Mouse (Mus musculus): ENCODE measurements at regions not wholly inside any gene's neighbourhood (a gene's known extent, or its start where the extent isn't known, plus 50 kb on each side); places are given as distances from the start of the nearest gene placed in this dataset.

DNA sequence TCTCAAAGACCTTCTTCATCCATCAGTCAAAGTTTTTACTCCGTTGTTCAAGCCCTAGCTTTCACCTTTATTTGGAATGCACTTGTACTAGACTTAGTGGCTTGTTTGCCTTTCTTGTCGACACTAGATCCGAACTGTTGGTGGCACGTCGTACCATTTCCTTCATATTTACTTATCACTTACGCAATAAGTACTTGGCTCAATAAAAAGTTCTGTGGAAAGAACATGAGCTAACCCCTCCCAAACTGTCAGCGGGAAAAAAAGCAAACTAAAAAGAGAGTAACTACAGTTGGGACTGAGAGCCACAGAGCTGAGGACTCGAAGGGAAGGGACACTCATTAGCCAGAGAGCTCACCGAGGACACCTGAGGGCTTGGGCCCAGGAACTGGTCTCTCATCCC, 202.8 kb downstream of the Gm19410 start:
- no peak for ATAC-seq (ENCODE audit: low read depth)
- H3K4me3 ChIP-seq (replicated peaks), result no peak overlapping the region
- H3K36me3 ChIP-seq, result no peaks in the 10 kb centered on the region
- whole genome bisulfite sequencing (ENCODE audit: insufficient replicate concordance), result 64% methylated on average over 9 of the region's 9 CpGs
- no peak overlapping the region for H3K4me2 ChIP-seq
- H3K9me3 ChIP-seq (replicated peaks), result no peaks in the 10 kb centered on the region
- no peak overlapping the region for H3K9ac ChIP-seq
- DNase-seq, result no peak
- no peak overlapping the region for H3K27ac ChIP-seq
- no peaks in the 10 kb centered on the region for H3K27me3 ChIP-seq
- H3K4me1 ChIP-seq (replicated peaks), result no peaks in the 10 kb centered on the region

DNA sequence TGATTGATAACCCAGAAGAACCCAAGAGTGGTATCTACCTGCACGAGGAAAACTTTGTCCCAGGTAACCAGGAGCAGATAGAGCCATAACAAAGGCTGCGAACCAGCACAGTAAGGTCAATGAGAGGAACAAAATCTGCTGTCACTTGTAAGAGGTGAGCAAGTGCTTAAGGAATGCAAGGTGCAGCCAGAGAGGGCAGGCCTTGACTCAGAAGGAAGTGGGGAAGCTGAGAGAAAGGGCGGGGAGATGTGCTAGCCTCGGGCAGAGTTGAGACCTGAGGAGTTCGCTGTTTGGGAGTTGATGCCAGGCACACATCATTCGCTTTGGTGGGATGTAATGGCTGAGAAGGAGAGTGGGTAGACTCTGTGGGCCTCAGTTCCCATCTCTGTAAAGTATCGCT, 205.5 kb downstream of the Gm19410 start:
- Histone ChIP-seq H3K9ac (no peak overlapping the region), H3K4me3 (replicated peaks) (no peak overlapping the region), H3K27ac (no peak overlapping the region), H3K4me1 (replicated peaks) (no peaks in the 10 kb centered on the region), H3K27me3 (no peaks in the 10 kb centered on the region), H3K9me3 (replicated peaks) (no peaks in the 10 kb centered on the region), H3K4me2 (no peak overlapping the region), H3K36me3 (no peaks in the 10 kb centered on the region)
- ATAC-seq (ENCODE audit: low read depth) (no peak), DNase-seq (no peak)
- 63% methylated on average over 7 of the region's 7 CpGs for WGBS (ENCODE audit: insufficient replicate concordance)

- ATAC-seq (ENCODE audit: low read depth) (no peak), DNase-seq (no peak)
- H3K4me2 ChIP-seq, result no peak overlapping the region
- H3K27ac ChIP-seq, result no peak overlapping the region
- no peaks in the 10 kb centered on the region for H3K27me3 ChIP-seq
- 61% methylated on average over 10 of the region's 10 CpGs for WGBS (ENCODE audit: insufficient replicate concordance)
- no peaks in the 10 kb centered on the region for H3K4me1 ChIP-seq (replicated peaks)
- no peak overlapping the region for H3K4me3 ChIP-seq (replicated peaks)
- H3K9me3 ChIP-seq (replicated peaks), result no peaks in the 10 kb centered on the region
- H3K36me3 ChIP-seq, result no peaks in the 10 kb centered on the region
- no peak overlapping the region for H3K9ac ChIP-seq
Observed at GRCm38 (mm10) chr8:35974323-35975029, 208.9 kb downstream of the Gm19410 start.

- no peak overlapping the region for H3K4me2 ChIP-seq
- no peak for ATAC-seq (ENCODE audit: low read depth)
- H3K9me3 ChIP-seq (replicated peaks), result no peaks in the 10 kb centered on the region
- DNase-seq, result no peak
- no peaks in the 10 kb centered on the region for H3K36me3 ChIP-seq
- no peaks in the 10 kb centered on the region for H3K4me1 ChIP-seq (replicated peaks)
- WGBS (ENCODE audit: insufficient replicate concordance), result 64% methylated on average over 9 of the region's 9 CpGs
- H3K9ac ChIP-seq, result no peak overlapping the region
- H3K4me3 ChIP-seq (replicated peaks), result no peak overlapping the region
- no peak overlapping the region for H3K27ac ChIP-seq
- no peaks in the 10 kb centered on the region for H3K27me3 ChIP-seq
Observed at GRCm38 (mm10) chr8:35979638-35980255, 214.2 kb downstream of the Gm19410 start.

- no peaks in the 10 kb centered on the region for H3K36me3 ChIP-seq
- H3K4me2 ChIP-seq, result no peak overlapping the region
- 51% methylated on average over 2 of the region's 2 CpGs for WGBS (ENCODE audit: insufficient replicate concordance)
- no peak overlapping the region for H3K9ac ChIP-seq
- no peaks in the 10 kb centered on the region for H3K9me3 ChIP-seq (replicated peaks)
- no peak for ATAC-seq (ENCODE audit: low read depth)
- H3K4me1 ChIP-seq (replicated peaks), result no peaks in the 10 kb centered on the region
- no peak overlapping the region for H3K4me3 ChIP-seq (replicated peaks)
- H3K27ac ChIP-seq, result no peak overlapping the region
- DNase-seq, result no peak
- H3K27me3 ChIP-seq, result no peaks in the 10 kb centered on the region
Observed at GRCm38 (mm10) chr8:35983083-35983482, 217.5 kb downstream of the Gm19410 start.

- Histone ChIP-seq H3K9ac (no peak overlapping the region), H3K4me3 (replicated peaks) (no peak overlapping the region), H3K36me3 (no peaks in the 10 kb centered on the region), H3K27ac (no peak overlapping the region), H3K4me2 (no peak overlapping the region), H3K4me1 (replicated peaks) (no peaks in the 10 kb centered on the region), H3K9me3 (replicated peaks) (no peaks in the 10 kb centered on the region), H3K27me3 (no peaks in the 10 kb centered on the region)
- 40% methylated on average over 5 of the region's 5 CpGs for WGBS (ENCODE audit: insufficient replicate concordance)
- ATAC-seq (ENCODE audit: low read depth) (no peak), DNase-seq (no peak)
Observed at GRCm38 (mm10) chr8:35985152-35985689, 219.6 kb downstream of the Gm19410 start.

GRCm38 (mm10) chr8:35987327-35987726, 221.7 kb downstream of the Gm19410 start:
- Histone ChIP-seq H3K36me3 (no peaks in the 10 kb centered on the region), H3K9me3 (replicated peaks) (no peaks in the 10 kb centered on the region), H3K4me3 (replicated peaks) (no peak overlapping the region), H3K4me2 (no peak overlapping the region), H3K27me3 (no peaks in the 10 kb centered on the region), H3K9ac (no peak overlapping the region), H3K27ac (no peak overlapping the region), H3K4me1 (replicated peaks) (no peaks in the 10 kb centered on the region)
- WGBS (ENCODE audit: insufficient replicate concordance), result 51% methylated on average over 5 of the region's 5 CpGs
- DNase-seq (no peak), ATAC-seq (ENCODE audit: low read depth) (no peak)

GRCm38 (mm10) chr8:35991013-35991412, 225.4 kb downstream of the Gm19410 start:
- Histone ChIP-seq H3K27me3 (no peaks in the 10 kb centered on the region), H3K4me1 (replicated peaks) (no peaks in the 10 kb centered on the region), H3K9me3 (replicated peaks) (no peaks in the 10 kb centered on the region), H3K27ac (no peak overlapping the region), H3K36me3 (no peaks in the 10 kb centered on the region), H3K4me3 (replicated peaks) (no peak overlapping the region), H3K9ac (no peak overlapping the region), H3K4me2 (no peak overlapping the region)
- 73% methylated on average over 5 of the region's 5 CpGs for WGBS (ENCODE audit: insufficient replicate concordance)
- no peak for DNase-seq
- ATAC-seq (ENCODE audit: low read depth), result no peak

DNA sequence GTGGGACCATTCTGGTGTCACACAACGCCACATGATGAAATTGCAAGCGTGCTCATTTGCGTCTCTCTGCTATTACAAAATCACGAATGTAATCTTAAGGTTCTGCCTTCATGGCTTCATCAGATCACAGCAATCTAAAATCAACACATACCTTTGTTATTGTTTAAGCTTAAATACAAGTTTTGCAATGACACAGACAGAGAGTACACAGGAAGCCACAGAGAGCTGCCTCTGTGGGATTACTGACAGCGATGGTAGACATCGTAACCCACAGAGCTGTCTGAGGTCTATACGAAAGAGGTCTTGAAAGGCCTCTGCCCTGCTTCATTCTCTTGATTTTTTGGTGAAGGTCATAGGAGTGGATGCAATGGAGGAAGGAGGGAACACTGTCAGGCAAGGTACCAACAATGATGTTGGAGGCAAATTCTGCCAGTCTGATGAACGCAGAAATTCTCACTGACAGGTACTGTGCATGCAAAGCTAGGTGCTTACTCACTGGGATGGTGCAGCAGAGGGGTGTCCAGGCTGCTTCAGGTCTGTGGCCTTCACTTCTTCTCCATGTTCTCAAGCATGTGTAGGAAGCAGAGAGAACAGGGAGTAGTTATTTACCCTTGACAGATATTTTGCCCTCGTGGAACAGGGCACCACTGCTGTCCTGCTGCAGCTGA, 226.5 kb downstream of the Gm19410 start:
- no peaks in the 10 kb centered on the region for H3K36me3 ChIP-seq
- H3K4me1 ChIP-seq (replicated peaks), result no peaks in the 10 kb centered on the region
- H3K9ac ChIP-seq, result no peak overlapping the region
- 67% methylated on average over 9 of the region's 9 CpGs for WGBS (ENCODE audit: insufficient replicate concordance)
- no peak for DNase-seq
- H3K9me3 ChIP-seq (replicated peaks), result no peaks in the 10 kb centered on the region
- no peaks in the 10 kb centered on the region for H3K27me3 ChIP-seq
- no peak overlapping the region for H3K4me3 ChIP-seq (replicated peaks)
- H3K27ac ChIP-seq, result no peak overlapping the region
- ATAC-seq (ENCODE audit: low read depth), result no peak
- no peak overlapping the region for H3K4me2 ChIP-seq

- Histone ChIP-seq H3K4me1 (replicated peaks) (no peaks in the 10 kb centered on the region), H3K9me3 (replicated peaks) (no peaks in the 10 kb centered on the region), H3K36me3 (no peaks in the 10 kb centered on the region), H3K27me3 (no peaks in the 10 kb centered on the region), H3K27ac (no peak overlapping the region), H3K9ac (no peak overlapping the region), H3K4me2 (no peak overlapping the region), H3K4me3 (replicated peaks) (no peak overlapping the region)
- DNase-seq (no peak), ATAC-seq (ENCODE audit: low read depth) (no peak)
- 48% methylated on average over 6 of the region's 6 CpGs for WGBS (ENCODE audit: insufficient replicate concordance)
Observed at GRCm38 (mm10) chr8:35996330-35997077, 230.9 kb downstream of the Gm19410 start.

GRCm38 (mm10) chr8:35999584-35999983, 234.0 kb downstream of the Gm19410 start:
- Histone ChIP-seq H3K27me3 (no peaks in the 10 kb centered on the region), H3K9me3 (replicated peaks) (no peaks in the 10 kb centered on the region), H3K4me3 (replicated peaks) (no peak overlapping the region), H3K4me1 (replicated peaks) (no peaks in the 10 kb centered on the region), H3K36me3 (no peaks in the 10 kb centered on the region), H3K27ac (no peak overlapping the region), H3K9ac (no peak overlapping the region), H3K4me2 (no peak overlapping the region)
- DNase-seq (no peak), ATAC-seq (ENCODE audit: low read depth) (no peak)
- WGBS (ENCODE audit: insufficient replicate concordance), result 64% methylated on average over 9 of the region's 9 CpGs
